Mouse (Mus musculus) ovary, postnatal 10 days (tissue): ENCODE measurements around the gene Tcp10c.
"Not testable (repeated sequence)": the region's sequence is repeated elsewhere in the genome, so short reads cannot be mapped to it uniquely, and the experiment has no call there.

Experiments used
- DNase-seq: peaks from one replicate; pipeline ENCODE4 v3.0.0; 2022; ENCODE audit warnings: low spot score

Tcp10c gene

DNA sequence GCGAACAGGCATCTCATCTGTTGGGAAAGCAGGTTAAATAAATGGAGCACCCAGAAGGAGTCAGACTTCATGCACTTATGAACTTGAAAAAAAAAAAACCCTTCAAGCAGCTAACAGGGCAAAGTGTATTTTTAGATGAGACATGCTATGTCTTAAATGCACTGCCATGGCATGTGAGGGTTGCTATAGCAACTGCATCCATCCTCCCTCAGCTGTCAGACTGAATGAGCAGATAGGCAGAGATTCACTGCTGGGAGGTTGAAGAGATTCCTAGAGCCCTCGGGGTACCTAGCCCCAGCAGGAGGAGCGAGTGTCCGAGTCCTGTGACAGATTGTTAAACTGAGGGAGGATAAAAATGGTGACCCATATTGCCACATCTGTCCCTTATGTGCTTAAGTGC, 36.6 kb downstream of the Tcp10c start:
- DNase-seq = not testable (repeated sequence)

DNA sequence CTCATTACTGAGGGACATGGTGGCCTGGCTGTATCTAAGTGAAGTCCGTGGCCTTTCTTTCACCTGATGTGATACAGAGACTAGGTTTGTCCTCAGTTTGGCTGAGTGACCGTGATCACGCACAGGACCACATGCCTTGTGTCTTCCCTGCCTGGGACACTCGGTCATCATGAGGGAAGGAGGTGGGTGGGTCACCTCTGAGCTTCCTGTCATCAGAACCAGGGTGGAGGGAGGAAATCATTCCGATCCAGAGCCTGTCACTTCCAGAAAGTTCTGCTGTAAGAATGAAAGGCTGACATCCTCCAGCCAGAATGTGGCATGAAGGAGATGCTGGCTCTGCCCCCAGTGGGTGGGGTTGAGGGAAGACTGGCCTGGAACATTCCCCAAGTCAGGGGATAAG, 45.6 kb downstream of the Tcp10c start:
- not testable (repeated sequence) for DNase-seq

DNA sequence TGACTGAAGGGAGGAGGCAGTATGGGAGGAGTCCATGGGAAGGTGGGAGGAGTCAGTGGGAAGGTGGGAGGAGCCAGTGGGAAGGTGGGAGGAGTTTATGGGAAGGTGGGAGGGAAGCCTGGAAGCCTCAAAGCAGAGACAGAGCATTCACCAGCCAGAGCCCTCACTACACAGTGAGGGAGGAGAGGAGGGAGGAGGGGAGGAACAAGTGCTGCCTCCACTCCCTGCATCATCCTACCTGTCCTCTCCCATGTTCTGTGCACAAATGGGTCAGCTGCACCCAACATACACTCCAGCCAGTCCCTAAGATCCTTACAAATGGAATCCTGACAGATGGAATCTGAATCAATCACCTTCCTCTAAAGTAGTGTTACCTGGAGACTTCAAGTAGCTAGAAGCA, 47.7 kb downstream of the Tcp10c start:
- not testable (repeated sequence) for DNase-seq

GRCm38 (mm10) chr17:13403527-13404131, 49.3 kb downstream of the Tcp10c start:
- DNase-seq = not testable (repeated sequence)

- not testable (repeated sequence) for DNase-seq
These were observed 51.7 kb downstream of the Tcp10c start for GRCm38 (mm10) chr17:13406023-13406422.

DNA sequence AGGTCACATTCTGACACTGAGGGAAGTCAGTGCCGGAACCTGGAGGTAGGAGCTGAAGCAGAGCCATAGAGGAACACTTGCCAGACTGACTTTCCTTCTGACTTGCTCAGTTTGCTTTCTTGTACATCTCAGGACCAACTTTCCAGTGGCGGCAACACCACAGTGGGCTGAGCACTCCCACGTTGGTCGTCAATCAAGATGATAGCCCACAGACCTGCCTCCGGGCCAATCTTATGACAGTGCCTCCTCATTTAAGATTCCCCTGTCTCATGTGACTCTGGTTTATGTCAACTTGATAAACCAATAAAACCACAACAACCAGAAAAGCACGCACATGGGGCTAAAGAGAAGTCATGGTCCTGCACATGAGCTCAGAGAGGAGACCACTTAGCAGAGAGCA, 52.3 kb downstream of the Tcp10c start:
- not testable (repeated sequence) for DNase-seq

GRCm38 (mm10) chr17:13407621-13408256, 53.4 kb downstream of the Tcp10c start:
- not testable (repeated sequence) for DNase-seq

DNA sequence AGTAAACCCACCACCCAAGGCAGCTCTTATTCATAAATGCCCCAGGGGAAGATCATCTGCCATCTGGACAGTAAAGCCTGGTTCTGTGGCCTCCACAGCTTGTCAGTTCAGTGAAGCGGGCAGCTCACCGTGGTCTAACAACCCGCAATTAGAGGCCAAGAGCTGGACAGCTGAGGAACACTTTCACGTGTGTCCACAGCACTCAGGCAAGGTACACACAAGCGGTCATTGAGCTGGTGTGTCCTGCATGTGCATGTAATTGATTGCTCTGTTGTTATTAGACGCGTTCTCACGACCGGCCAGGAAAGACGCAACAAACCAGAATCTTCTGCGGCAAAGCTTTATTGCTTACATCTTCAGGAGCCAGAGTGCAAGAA, 53.9 kb downstream of the Tcp10c start:
- DNase-seq = not testable (repeated sequence)

- DNase-seq = not testable (repeated sequence)
These were observed 66.7 kb downstream of the Tcp10c start for GRCm38 (mm10) chr17:13421022-13421591.

- not testable (repeated sequence) for DNase-seq
These were observed 68.3 kb downstream of the Tcp10c start for GRCm38 (mm10) chr17:13422638-13423037.

- not testable (repeated sequence) for DNase-seq
These were observed 69.1 kb downstream of the Tcp10c start for GRCm38 (mm10) chr17:13423373-13424024.

DNA sequence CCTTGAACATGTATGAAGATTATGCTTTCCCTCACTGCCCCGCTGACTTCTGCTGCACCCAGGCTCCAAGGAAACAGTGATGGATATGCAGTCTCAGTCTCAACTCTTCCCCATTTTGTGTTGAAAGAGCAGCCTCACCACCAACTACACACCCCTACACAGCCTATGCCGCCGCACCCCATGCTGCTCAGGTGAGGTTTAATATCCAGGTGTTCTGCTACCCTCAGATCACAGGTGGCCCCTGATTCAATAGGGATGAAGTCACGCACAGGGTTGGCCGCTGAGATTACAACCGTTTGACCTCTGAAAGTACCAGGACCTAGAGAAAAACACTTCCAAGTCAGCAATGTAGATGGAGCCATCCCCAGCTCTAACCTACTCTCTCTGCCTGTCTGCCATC, 69.9 kb downstream of the Tcp10c start:
- DNase-seq = not testable (repeated sequence)

DNA sequence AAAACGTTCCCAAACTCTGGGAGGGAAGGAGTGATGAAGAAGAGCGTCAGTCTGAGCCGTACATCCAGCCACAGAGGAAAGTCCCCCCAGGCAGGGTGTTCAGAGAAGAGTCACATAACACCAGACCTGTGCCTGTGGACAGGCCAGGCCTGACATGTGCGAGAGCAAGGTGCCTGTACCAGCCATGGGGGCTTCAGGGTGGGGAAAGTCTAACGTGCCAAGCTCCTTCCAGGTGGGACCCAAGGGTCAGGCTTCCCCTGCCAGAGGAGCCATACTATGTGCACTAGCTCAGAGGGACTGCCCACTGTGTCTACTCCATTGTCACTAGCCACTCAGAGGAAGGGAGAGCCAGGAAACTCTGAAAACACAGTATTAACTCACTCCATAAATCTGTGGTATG, 71.3 kb downstream of the Tcp10c start:
- DNase-seq = not testable (repeated sequence)

DNA sequence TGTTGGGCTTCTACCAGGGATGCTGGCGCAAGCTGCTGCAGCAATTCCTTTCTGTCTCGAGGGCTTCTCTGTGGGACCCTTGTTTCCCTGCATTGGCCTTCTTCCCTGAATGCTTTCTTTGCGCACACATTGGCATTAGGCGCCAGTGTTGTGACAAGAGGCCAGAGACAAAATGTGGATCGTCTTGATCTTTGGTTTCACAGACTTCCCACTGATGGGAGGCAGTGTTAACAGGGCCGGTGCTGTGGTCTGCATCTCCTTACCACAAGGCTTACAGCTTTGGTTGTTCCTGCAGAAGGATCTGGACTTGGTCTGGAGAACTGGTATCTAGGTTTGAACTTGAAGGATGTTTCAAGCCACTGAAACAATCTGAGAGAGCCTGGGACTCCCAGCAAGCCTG, 72.1 kb downstream of the Tcp10c start:
- DNase-seq = not testable (repeated sequence)
